Comparison of ENCODE assay signal across 9 mouse cellular contexts in the genomic region with DNA sequence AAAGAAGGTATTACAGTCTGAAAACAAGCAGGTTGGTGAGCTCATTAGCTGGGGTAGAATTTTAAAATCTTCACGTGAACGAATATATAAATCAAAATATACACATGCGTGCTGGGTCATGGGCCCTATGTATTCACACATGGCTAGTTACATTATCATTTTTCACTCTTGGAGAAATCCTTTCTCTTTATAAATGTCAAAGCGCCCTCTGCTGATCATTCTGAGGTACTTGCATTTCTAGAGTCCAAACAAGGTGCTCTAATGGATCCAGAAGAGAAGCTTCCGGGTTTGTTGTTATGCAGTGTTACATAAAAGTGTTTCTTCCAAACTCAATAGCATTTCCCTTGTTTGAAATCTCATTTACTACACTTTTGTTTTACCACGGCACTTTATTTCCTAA. TPM values are rescaled to one million over a fixed set of nuclear protein-coding genes. Genes with fewer than 3 reads are reported as not detected.
DNase-seq lines count a peak whose midpoint lies in the region; ATAC-seq lines count a peak whose summit lies in the region.
"Had no signal": no experiment of that assay in that cellular context is flagged by ENCODE, and none has a peak within 500 bp of the region (broad histone marks: within the 10 kb centered on the region; RNA-seq: fewer than 3 reads in every experiment).

No protein-coding gene starts in this region.

- no peaks in the 10 kb centered on the region for H3K36me3 ChIP-seq in forebrain, embryonic 12.5 days (replicated peaks)
- H3K36me3 ChIP-seq in forebrain, embryonic 13.5 days (ENCODE audit: poor library complexity, severe bottlenecking): no peaks in the 10 kb centered on the region
- no peaks in the 10 kb centered on the region for H3K36me3 ChIP-seq in neural tube, embryonic 11.5 days (ENCODE audit: control insufficient read depth, insufficient read depth, low read length)
- no peaks in the 10 kb centered on the region for H3K36me3 ChIP-seq in neural tube, embryonic 15.5 days

- no peak overlapping the region for H3K4me3 ChIP-seq in forebrain, embryonic 12.5 days (replicated peaks)
- H3K4me3 ChIP-seq in forebrain, embryonic 13.5 days: no peak overlapping the region
- no peak overlapping the region for H3K4me3 ChIP-seq in neural tube, embryonic 11.5 days (ENCODE audit: low read depth, low read length)
- no peak overlapping the region for H3K4me3 ChIP-seq in neural tube, embryonic 15.5 days (replicated peaks)

- no peaks in the 10 kb centered on the region for H3K4me1 ChIP-seq in forebrain, embryonic 12.5 days
- no peaks in the 10 kb centered on the region for H3K4me1 ChIP-seq in forebrain, embryonic 13.5 days
- no peaks in the 10 kb centered on the region for H3K4me1 ChIP-seq in neural tube, embryonic 11.5 days (ENCODE audit: control insufficient read depth, insufficient read depth, low read length)
- no peaks in the 10 kb centered on the region for H3K4me1 ChIP-seq in neural tube, embryonic 15.5 days

- intact Hi-C loops in left cerebral cortex, postnatal 25 days (cut with DNase I): no loop called here

- ATAC-seq in forebrain, embryonic 12.5 days (ENCODE audit: low FRiP score): 0 out of 2 replicates have a peak, but pooled peaks have one; percentile 18
- ATAC-seq in forebrain, embryonic 13.5 days: no peak; the same call in 1 of the 2 replicates
- ATAC-seq in neural tube, embryonic 11.5 days (ENCODE audit: insufficient read depth, low FRiP score, low TSS enrichment): peak; percentile 30; the same call in 1 of the 2 replicates
- no peak for ATAC-seq in neural tube, embryonic 15.5 days (ENCODE audit: low FRiP score)
- peak; percentile 92 for ATAC-seq in common myeloid progenitor, adult 5-6 weeks (replicated peaks; ENCODE audit: low read depth, poor library complexity, severe bottlenecking)
- peak; percentile 70 for ATAC-seq in neutrophil, adult 5-6 weeks (ENCODE audit: extremely low read depth, insufficient number of reproducible peaks, low FRiP score, poor library complexity, severe bottlenecking)

- peak; percentile 47 for DNase-seq in neural tube, embryonic 11.5 days (ENCODE audit: low spot score)
- peak; percentile 37 to 77 for DNase-seq in left cerebral cortex, postnatal 25 days (ENCODE audit: low spot score in 2 of 2)
- DNase-seq in urinary bladder, postnatal 25 days (ENCODE audit: low spot score): no peak

- H3K9ac ChIP-seq in forebrain, embryonic 12.5 days: no peak overlapping the region
- H3K9ac ChIP-seq in forebrain, embryonic 13.5 days: no peak overlapping the region
- no peak overlapping the region for H3K9ac ChIP-seq in neural tube, embryonic 11.5 days (ENCODE audit: low read length)
- H3K9ac ChIP-seq in neural tube, embryonic 15.5 days (replicated peaks): no peak overlapping the region

- no peaks in the 10 kb centered on the region for H3K27me3 ChIP-seq in forebrain, embryonic 12.5 days
- no peaks in the 10 kb centered on the region for H3K27me3 ChIP-seq in forebrain, embryonic 13.5 days
- no peaks in the 10 kb centered on the region for H3K27me3 ChIP-seq in neural tube, embryonic 11.5 days (ENCODE audit: control insufficient read depth, insufficient read depth, low read length)
- H3K27me3 ChIP-seq in neural tube, embryonic 15.5 days (replicated peaks): no peaks in the 10 kb centered on the region

- H3K9me3 ChIP-seq in forebrain, embryonic 12.5 days: no peaks in the 10 kb centered on the region
- H3K9me3 ChIP-seq in forebrain, embryonic 13.5 days (replicated peaks): no peaks in the 10 kb centered on the region
- no peaks in the 10 kb centered on the region for H3K9me3 ChIP-seq in neural tube, embryonic 11.5 days (ENCODE audit: control insufficient read depth, low read length)
- no peaks in the 10 kb centered on the region for H3K9me3 ChIP-seq in neural tube, embryonic 15.5 days (replicated peaks)

- no peak overlapping the region for H3K4me2 ChIP-seq in forebrain, embryonic 12.5 days
- H3K4me2 ChIP-seq in forebrain, embryonic 13.5 days: no peak overlapping the region
- no peak overlapping the region for H3K4me2 ChIP-seq in neural tube, embryonic 11.5 days (ENCODE audit: low read depth)
- no peak overlapping the region for H3K4me2 ChIP-seq in neural tube, embryonic 15.5 days

- no peak overlapping the region for H3K27ac ChIP-seq in forebrain, embryonic 12.5 days
- no peak overlapping the region for H3K27ac ChIP-seq in forebrain, embryonic 13.5 days
- no peak overlapping the region for H3K27ac ChIP-seq in neural tube, embryonic 11.5 days (ENCODE audit: low read depth, low read length)
- H3K27ac ChIP-seq in neural tube, embryonic 15.5 days (replicated peaks): no peak overlapping the region
- H3K27ac ChIP-seq: macrophage had no signal

- 28% methylated on average over 6 of the region's 6 CpGs for WGBS in forebrain, embryonic 12.5 days
- 25% methylated on average over 6 of the region's 6 CpGs for WGBS in forebrain, embryonic 13.5 days
- WGBS in neural tube, embryonic 11.5 days: 29% methylated on average over 6 of the region's 6 CpGs
- 24% methylated on average over 6 of the region's 6 CpGs for WGBS in neural tube, embryonic 15.5 days

RNA-seq across cellular contexts. Expression of gene Ifih1, which starts 15.6 kb away (rescaled TPM):
- 1.5 and 1.9 TPM in 2 replicates for polyA plus RNA-seq in forebrain, embryonic 12.5 days (2016; fragmentation: Nextera tagmentation; extraction: Ambion mirVana)
- 1.1 and 1.4 TPM in 2 replicates for polyA plus RNA-seq in forebrain, embryonic 13.5 days (2015; fragmentation: Nextera tagmentation; extraction: Ambion mirVana)
- polyA plus RNA-seq in neural tube, embryonic 11.5 days (2014; fragmentation: Nextera tagmentation; extraction: Ambion mirVana): 1.4 and 1.8 TPM in 2 replicates
- 0.87 and 3.2 TPM in 2 replicates for polyA plus RNA-seq in neural tube, embryonic 15.5 days (2015; fragmentation: Nextera tagmentation; extraction: Ambion mirVana)
- 27.3 and 29.9 TPM in 2 replicates for total RNA-seq in common myeloid progenitor, adult 5-6 weeks (2017)
- 1 to 10 TPM; 2.2 to 2.5 TPM for total RNA-seq in left cerebral cortex, postnatal 25 days (2021)
- total RNA-seq in neutrophil, adult 5-6 weeks (2017): 28.4 and 29.7 TPM in 2 replicates

RNA-seq across cellular contexts. Expression of gene Gca, which starts 33.6 kb away (rescaled TPM):
- polyA plus RNA-seq in forebrain, embryonic 12.5 days (2016; fragmentation: Nextera tagmentation; extraction: Ambion mirVana): 8.6 TPM in 2 replicates
- 10.4 and 12.4 TPM in 2 replicates for polyA plus RNA-seq in forebrain, embryonic 13.5 days (2015; fragmentation: Nextera tagmentation; extraction: Ambion mirVana)
- 1.6 and 2.1 TPM in 2 replicates for polyA plus RNA-seq in neural tube, embryonic 11.5 days (2014; fragmentation: Nextera tagmentation; extraction: Ambion mirVana)
- 3.2 and 3.8 TPM in 2 replicates for polyA plus RNA-seq in neural tube, embryonic 15.5 days (2015; fragmentation: Nextera tagmentation; extraction: Ambion mirVana)
- total RNA-seq in common myeloid progenitor, adult 5-6 weeks (2017): 3.1 and 4.0 TPM in 2 replicates
- 10 to 100 TPM; 19.2 to 21.3 TPM for total RNA-seq in left cerebral cortex, postnatal 25 days (2021)
- total RNA-seq in neutrophil, adult 5-6 weeks (2017): 12.0 and 12.4 TPM in 2 replicates

RNA-seq across cellular contexts. Expression of gene Fap, which starts 56.6 kb away (rescaled TPM):
- 1.6 TPM in 2 replicates for polyA plus RNA-seq in forebrain, embryonic 12.5 days (2016; fragmentation: Nextera tagmentation; extraction: Ambion mirVana)
- polyA plus RNA-seq in forebrain, embryonic 13.5 days (2015; fragmentation: Nextera tagmentation; extraction: Ambion mirVana): 0.32 and 0.50 TPM in 2 replicates
- polyA plus RNA-seq in neural tube, embryonic 11.5 days (2014; fragmentation: Nextera tagmentation; extraction: Ambion mirVana): 10.7 and 11.7 TPM in 2 replicates
- polyA plus RNA-seq in neural tube, embryonic 15.5 days (2015; fragmentation: Nextera tagmentation; extraction: Ambion mirVana): 2.2 and 3.2 TPM in 2 replicates
- total RNA-seq in common myeloid progenitor, adult 5-6 weeks (2017): 0.32 TPM in 1 of 2 replicates, not detected in the other
- 1 to 10 TPM; 3.6 to 4.4 TPM for total RNA-seq in left cerebral cortex, postnatal 25 days (2021)
- 1.0 and 2.3 TPM in 2 replicates for total RNA-seq in neutrophil, adult 5-6 weeks (2017)

Comparison
In these comparisons a context has a peak if more than half of its experiments do, and no peak if none do; other contexts are left out.
1. ATAC-seq: peak in forebrain, embryonic 12.5 days (single experiment), neural tube, embryonic 11.5 days (single experiment), common myeloid progenitor, adult 5-6 weeks (single experiment) and neutrophil, adult 5-6 weeks (single experiment); none in forebrain, embryonic 13.5 days (single experiment) and neural tube, embryonic 15.5 days (single experiment).